Mouse (Mus musculus): Measurements from ENCODE around the gene Wdr90. TPM values are rescaled to one million over a fixed set of nuclear protein-coding genes. Genes with fewer than 3 reads are reported as not detected.
A peak's percentile ranks its signal among the peaks of the same experiment; 100 is the strongest.

The Wdr90 gene
- total and polyA plus RNA-seq, 3 experiments: 1.2 to 8.5 (median 1.3) TPM

DNA sequence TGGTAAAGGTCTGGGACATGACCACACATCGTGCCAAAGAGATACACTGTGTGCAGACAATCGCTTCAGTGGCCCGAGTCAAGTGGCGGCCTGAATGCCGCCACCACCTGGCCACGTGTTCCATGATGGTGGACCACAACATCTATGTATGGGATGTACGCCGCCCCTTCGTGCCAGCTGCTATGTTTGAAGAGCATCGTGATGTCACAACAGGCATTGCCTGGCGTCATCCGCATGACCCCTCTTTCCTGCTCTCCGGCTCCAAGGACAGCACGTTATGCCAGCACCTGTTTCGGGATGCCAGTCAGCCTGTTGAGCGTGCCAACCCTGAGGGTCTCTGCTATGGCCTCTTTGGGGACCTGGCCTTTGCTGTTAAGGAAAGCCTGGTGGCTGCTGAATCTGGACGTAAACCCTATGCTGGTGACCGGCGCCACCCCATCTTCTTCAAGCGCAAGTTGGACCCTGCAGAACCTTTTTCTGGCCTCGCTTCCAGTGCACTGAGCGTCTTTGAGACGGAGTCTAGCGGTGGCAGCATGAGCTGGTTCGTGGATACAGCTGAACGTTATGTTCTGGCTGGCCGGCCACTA lies 35.2 kb downstream of the Wdr90 start:
- peaks cover 8% of the 10 kb centered on the region for H3K4me1 ChIP-seq (ENCODE audit: control insufficient read depth, insufficient read depth, low read length)
- TF ChIP-seq POLR2A (IDR thresholded peaks at IDR 0.05; ENCODE audit: insufficient read depth, low read depth, low read length) (no peak), EP300 (IDR thresholded peaks at IDR 0.05; ENCODE audit: insufficient read depth, low read depth, low read length) (no peak), CTCF (IDR thresholded peaks at IDR 0.05) (no peak)
- H3K27ac ChIP-seq: no peak overlapping the region
- 93% methylated on average over 27 of the region's 27 CpGs for WGBS
- intact Hi-C loops (cut with DNase I): no loop called here
- no peak overlapping the region for H3K9ac ChIP-seq (ENCODE audit: low read depth, low read length)
- no peak for DNase-seq
- H3K79me2 ChIP-seq (replicated peaks; ENCODE audit: control insufficient read depth, insufficient read depth, low read length): no peaks in the 10 kb centered on the region; the same call in 1 of the 2 replicates
- no peaks in the 10 kb centered on the region for H3K36me3 ChIP-seq (ENCODE audit: control insufficient read depth, insufficient read depth, low read length)
- no peaks in the 10 kb centered on the region for H3K27me3 ChIP-seq (ENCODE audit: control insufficient read depth, insufficient read depth, low read length)
- no peak overlapping the region for H3K4me3 ChIP-seq

DNA sequence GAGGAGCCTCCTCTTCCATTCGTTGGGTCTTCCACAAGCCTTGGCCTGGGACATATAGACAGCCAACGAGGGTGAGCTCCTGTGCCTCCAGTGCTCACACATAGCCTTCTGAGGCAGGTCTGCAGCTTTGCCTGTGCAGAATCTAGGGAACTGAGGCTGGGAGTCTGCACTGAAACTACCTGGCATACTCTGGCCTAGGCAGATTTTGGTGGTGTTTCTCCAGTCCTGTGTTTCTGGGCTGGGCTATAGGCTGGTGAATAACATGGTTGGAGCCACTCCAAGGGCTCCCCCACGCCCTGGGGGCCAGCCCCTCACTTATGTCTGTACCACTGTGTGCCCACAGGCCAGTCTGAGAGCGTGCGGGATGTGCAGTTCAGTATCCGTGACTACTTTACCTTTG lies 36.0 kb downstream of the Wdr90 start:
- TF ChIP-seq POLR2A (IDR thresholded peaks at IDR 0.05; ENCODE audit: insufficient read depth, low read depth, low read length) (no peak), EP300 (IDR thresholded peaks at IDR 0.05; ENCODE audit: insufficient read depth, low read depth, low read length) (no peak), CTCF (IDR thresholded peaks at IDR 0.05) (no peak)

DNA sequence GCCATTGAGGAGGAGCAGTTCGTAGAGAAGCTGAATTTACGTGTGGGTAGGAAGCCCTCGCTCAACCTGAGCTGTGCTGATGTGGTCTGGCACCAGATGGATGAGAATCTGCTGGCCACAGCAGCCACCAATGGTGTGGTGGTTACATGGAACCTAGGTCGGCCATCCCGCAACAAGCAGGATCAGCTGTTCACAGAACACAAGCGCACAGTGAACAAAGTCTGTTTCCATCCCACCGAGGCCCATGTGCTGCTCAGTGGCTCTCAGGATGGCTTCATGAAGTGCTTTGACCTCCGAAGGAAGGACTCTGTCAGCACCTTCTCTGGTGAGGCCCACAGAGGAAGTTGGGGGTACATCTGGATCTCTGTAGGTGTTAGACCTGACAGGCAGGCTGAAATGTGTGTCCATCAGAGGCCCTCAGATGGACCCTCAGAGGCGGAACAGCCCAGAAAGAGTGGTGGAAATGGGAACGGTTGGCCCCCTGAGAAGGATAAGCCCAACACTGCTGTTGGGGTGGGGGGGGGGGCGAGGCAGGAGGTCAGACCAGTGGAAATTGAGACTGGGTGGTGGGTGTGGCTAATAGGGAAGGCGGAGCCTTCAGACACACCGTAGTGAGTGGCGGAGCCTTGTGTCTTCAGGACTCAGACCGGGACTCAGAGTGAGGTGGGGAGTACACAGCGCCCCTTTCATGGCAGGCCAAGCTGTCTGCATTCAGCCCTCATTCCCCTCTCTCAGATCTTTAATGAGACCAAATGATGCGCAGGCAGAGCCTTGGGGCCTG lies 36.7 kb downstream of the Wdr90 start:
- intact Hi-C loops (cut with DNase I): no loop called here
- 71% methylated on average over 17 of the region's 17 CpGs for WGBS
- Histone ChIP-seq H3K27me3 (ENCODE audit: control insufficient read depth, insufficient read depth, low read length) (peaks cover 5% of the 10 kb centered on the region), H3K36me3 (ENCODE audit: control insufficient read depth, insufficient read depth, low read length) (no peaks in the 10 kb centered on the region), H3K4me3 (no peak overlapping the region; the same call in 1 of the 2 replicates), H3K9ac (ENCODE audit: low read depth, low read length) (no peak overlapping the region), H3K27ac (no peak overlapping the region), H3K4me1 (ENCODE audit: control insufficient read depth, insufficient read depth, low read length) (peaks cover 8% of the 10 kb centered on the region), H3K79me2 (replicated peaks; ENCODE audit: control insufficient read depth, insufficient read depth, low read length) (no peaks in the 10 kb centered on the region)
- no peak for DNase-seq
- no peak for TF ChIP-seq POLR2A (IDR thresholded peaks at IDR 0.05; ENCODE audit: insufficient read depth, low read depth, low read length)
- no peak for TF ChIP-seq EP300 (IDR thresholded peaks at IDR 0.05; ENCODE audit: insufficient read depth, low read depth, low read length)
- no peak for TF ChIP-seq CTCF (IDR thresholded peaks at IDR 0.05)

More for the DNA sequence above, 36.0 kb downstream of the Wdr90 start:
- H3K4me3 ChIP-seq: no peak overlapping the region
- H3K4me1 ChIP-seq (ENCODE audit: control insufficient read depth, insufficient read depth, low read length): peaks cover 8% of the 10 kb centered on the region
- no peaks in the 10 kb centered on the region for H3K36me3 ChIP-seq (ENCODE audit: control insufficient read depth, insufficient read depth, low read length)
- no peaks in the 10 kb centered on the region for H3K79me2 ChIP-seq (replicated peaks; ENCODE audit: control insufficient read depth, insufficient read depth, low read length)
- H3K27ac ChIP-seq: no peak overlapping the region
- H3K27me3 ChIP-seq (ENCODE audit: control insufficient read depth, insufficient read depth, low read length): no peaks in the 10 kb centered on the region
- 87% methylated on average over 6 of the region's 6 CpGs for WGBS
- DNase-seq: no peak
- intact Hi-C loops (cut with DNase I): no loop called here
- no peak overlapping the region for H3K9ac ChIP-seq (ENCODE audit: low read depth, low read length)

DNA sequence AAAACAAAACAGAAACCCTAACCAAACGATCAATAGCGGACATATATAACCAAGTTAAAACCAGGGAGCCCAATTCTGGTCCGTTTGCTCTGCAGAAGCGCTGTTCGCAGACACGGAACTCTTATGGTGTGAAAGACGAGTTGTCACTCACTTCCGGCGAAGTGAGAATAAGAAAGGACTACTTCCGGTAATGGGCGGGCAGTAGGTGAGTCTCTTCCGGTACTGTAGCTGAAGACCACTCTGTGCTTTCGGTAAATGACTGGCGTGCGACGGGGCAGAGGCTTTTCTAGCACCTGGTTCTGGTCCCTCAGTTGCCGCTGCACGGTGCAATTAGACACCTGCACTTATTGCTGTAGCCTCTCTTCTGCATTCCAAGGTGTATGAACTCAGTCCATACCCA lies 37.8 kb downstream of the Wdr90 start, which contains the start of gene Wdr24:
Gene Wdr24, plus strand, starts transcription at position 176 of the 400 bp plus-strand sequence.
- Histone ChIP-seq H3K27me3 (ENCODE audit: control insufficient read depth, insufficient read depth, low read length) (peaks cover 10% of the 10 kb centered on the region), H3K9ac (ENCODE audit: low read depth, low read length) (peak within 1 kb of the TSS; percentile 82), H3K4me3 (peak within 1 kb of the TSS; percentile 56), H3K4me1 (ENCODE audit: control insufficient read depth, insufficient read depth, low read length) (peaks cover 8% of the 10 kb centered on the region), H3K27ac (peak within 1 kb of the TSS; percentile 40), H3K36me3 (ENCODE audit: control insufficient read depth, insufficient read depth, low read length) (no peaks in the 10 kb centered on the region), H3K79me2 (replicated peaks; ENCODE audit: control insufficient read depth, insufficient read depth, low read length) (no peaks in the 10 kb centered on the region)
- under 1% methylated on average over 18 of the region's 18 CpGs for WGBS
- intact Hi-C loops (cut with DNase I): no loop called here
- TF ChIP-seq POLR2A (IDR thresholded peaks at IDR 0.05; ENCODE audit: insufficient read depth, low read depth, low read length): peak; percentile 82
- 0 out of 2 replicates have a peak, but pooled peaks have one; percentile 38 for TF ChIP-seq EP300 (IDR thresholded peaks at IDR 0.05; ENCODE audit: insufficient read depth, low read depth, low read length)
- TF ChIP-seq CTCF (IDR thresholded peaks at IDR 0.05): no peak
- peak; percentile 79 to 81 for DNase-seq

DNA sequence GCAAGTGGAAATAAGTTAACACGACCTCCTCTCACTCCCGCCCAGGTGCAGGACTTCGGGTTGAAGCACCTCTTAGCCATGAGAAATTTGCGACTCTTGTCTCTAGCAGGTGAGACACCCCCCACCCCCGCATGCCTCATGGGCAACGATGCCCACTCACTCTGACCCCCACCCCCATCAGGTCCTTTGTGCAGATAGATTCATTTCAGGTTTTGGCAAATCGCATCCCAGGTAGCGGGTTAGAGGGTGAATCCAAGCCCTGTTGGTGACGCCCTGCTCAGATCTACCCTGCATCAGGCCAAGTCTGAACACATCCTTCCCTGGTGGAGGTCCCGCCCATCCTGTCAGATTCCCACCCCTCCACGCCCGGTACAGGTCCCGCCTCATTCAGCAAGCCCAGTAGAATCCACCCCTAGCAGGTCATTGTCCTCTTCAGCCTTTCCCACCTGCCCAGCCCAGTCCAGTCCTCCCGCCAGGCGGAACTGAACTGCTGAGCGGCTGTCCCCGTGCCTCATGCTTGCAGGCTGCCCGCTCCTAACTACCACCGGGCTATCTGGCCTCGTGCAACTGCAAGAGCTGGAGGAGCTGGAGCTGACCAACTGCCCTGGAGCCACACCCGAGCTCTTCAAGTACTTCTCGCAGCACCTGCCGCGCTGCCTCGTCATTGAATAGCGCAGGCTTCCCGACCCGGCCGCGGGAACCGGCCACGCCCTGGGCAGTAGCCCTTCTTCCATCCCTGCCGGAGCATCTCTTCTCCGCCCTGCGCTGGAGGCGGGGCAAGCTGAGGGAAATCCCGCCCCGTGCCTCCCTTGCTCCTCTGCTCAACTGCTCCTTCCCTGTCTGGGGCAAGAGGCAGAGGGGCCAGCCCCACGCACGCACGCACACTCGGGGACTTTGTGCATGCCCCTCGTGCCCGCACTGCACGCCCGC lies 42.2 kb downstream of the Wdr90 start:
- intact Hi-C loops (cut with DNase I): no loop called here
- Histone ChIP-seq H3K27ac (no peak overlapping the region), H3K36me3 (ENCODE audit: control insufficient read depth, insufficient read depth, low read length) (no peaks in the 10 kb centered on the region), H3K4me3 (no peak overlapping the region), H3K9ac (ENCODE audit: low read depth, low read length) (no peak overlapping the region), H3K79me2 (replicated peaks; ENCODE audit: control insufficient read depth, insufficient read depth, low read length) (no peaks in the 10 kb centered on the region), H3K4me1 (ENCODE audit: control insufficient read depth, insufficient read depth, low read length) (peaks cover 3% of the 10 kb centered on the region), H3K27me3 (ENCODE audit: control insufficient read depth, insufficient read depth, low read length) (peaks cover 10% of the 10 kb centered on the region)
- DNase-seq: peak in 1 of 2 experiments; percentile 30
- no peak for TF ChIP-seq CTCF (IDR thresholded peaks at IDR 0.05)
- TF ChIP-seq POLR2A (IDR thresholded peaks at IDR 0.05; ENCODE audit: insufficient read depth, low read depth, low read length): no peak
- no peak for TF ChIP-seq EP300 (IDR thresholded peaks at IDR 0.05; ENCODE audit: insufficient read depth, low read depth, low read length)
- WGBS: 5% methylated on average over 46 of the region's 46 CpGs

Measured in heart, adult 2 months (tissue).